Mouse (Mus musculus) megakaryocyte, embryonic 14.5 days (primary cell): ENCODE data around the gene Ap2b1.

Experiments used
- FLI1 ChIP-seq: IDR thresholded peaks from 2 replicates; pipeline ENCODE4 v1.6.1; 2012; ENCODE audit warnings: low read length, inconsistent platforms, mixed read lengths
- GATA1 ChIP-seq: IDR thresholded peaks from 3 replicates; pipeline ENCODE4 v1.6.1; 2012; ENCODE audit warnings: mixed read lengths, low read length, inconsistent platforms, borderline replicate concordance

- TF ChIP-seq FLI1 (no peak), GATA1 (no peak)
Observed at GRCm38 (mm10) chr11:83263146-83263545, 35.7 kb upstream of the Ap2b1 start.
